Mouse (Mus musculus) T-helper 17 cell (primary cell): ENCODE results near the gene E130116L18Rik.
"Not testable (repeated sequence)": the region's sequence is repeated elsewhere in the genome, so short reads cannot be mapped to it uniquely, and the experiment has no call there.

Experiments used
- in situ Hi-C, 2 experiments: fragments of 300-600 bp; cut with MboI, MseI; formaldehyde crosslinking; loops; 1 replicate in 1 of 2; 2 replicates in 1 of 2; pipeline ENCODE4 v1.15.1; 2025; ENCODE audit warnings: high pct_unique_total_duplicates in 2 of 2

The E130116L18Rik gene

GRCm38 (mm10) chr5:25222752-25223702, at the start of gene E130116L18Rik:
Gene E130116L18Rik, minus strand, starts transcription at chr5:25223153.
- in situ Hi-C loops, result no loop called here

- in situ Hi-C loops, result no loop called here
Observed at GRCm38 (mm10) chr5:25268258-25268888, 45.4 kb upstream of the E130116L18Rik start.

- in situ Hi-C loops, result no loop called here
Observed at GRCm38 (mm10) chr5:25262266-25262665, 39.3 kb upstream of the E130116L18Rik start.

- in situ Hi-C loops, result no loop called here
Observed at GRCm38 (mm10) chr5:25261452-25261851, 38.5 kb upstream of the E130116L18Rik start.

GRCm38 (mm10) chr5:25256686-25257085, 33.7 kb upstream of the E130116L18Rik start:
- in situ Hi-C loops, result no loop called here

- in situ Hi-C loops, result no loop called here
Observed at GRCm38 (mm10) chr5:25254491-25254890, 31.5 kb upstream of the E130116L18Rik start.

- in situ Hi-C loops, result no loop called here
Observed at GRCm38 (mm10) chr5:25252825-25253544, 30.0 kb upstream of the E130116L18Rik start.

GRCm38 (mm10) chr5:25252423-25252822, 29.5 kb upstream of the E130116L18Rik start:
- in situ Hi-C loops, result no loop called here

GRCm38 (mm10) chr5:25247036-25247435, 24.1 kb upstream of the E130116L18Rik start:
- in situ Hi-C loops, result no loop called here

- in situ Hi-C loops, result no loop called here
Observed at GRCm38 (mm10) chr5:25246473-25246865, 23.5 kb upstream of the E130116L18Rik start.

GRCm38 (mm10) chr5:25245806-25246472, 23.0 kb upstream of the E130116L18Rik start:
- in situ Hi-C loops, result no loop called here

GRCm38 (mm10) chr5:25243101-25243500, 20.1 kb upstream of the E130116L18Rik start:
- in situ Hi-C loops, result no loop called here

- in situ Hi-C loops, result not testable (repeated sequence)
Observed at GRCm38 (mm10) chr5:25224377-25224776, 1.4 kb upstream of the E130116L18Rik start.

GRCm38 (mm10) chr5:25221604-25222003, 1.3 kb downstream of the E130116L18Rik start, which contains the start of gene Galnt11:
Gene Galnt11, plus strand, starts transcription at chr5:25221904.
- in situ Hi-C loops, result no loop called here

- in situ Hi-C loops, result no loop called here
Observed at GRCm38 (mm10) chr5:25215006-25215405, 7.9 kb downstream of the E130116L18Rik start.

- in situ Hi-C loops, result loop anchor here in 1 of 2 experiments (5.0 kb wide), 1 partner anchor 456 kb away; the partner anchor contains the start of gene Crygn
Observed at GRCm38 (mm10) chr5:25213216-25213615, 9.7 kb downstream of the E130116L18Rik start.

GRCm38 (mm10) chr5:25211872-25212271, 11.1 kb downstream of the E130116L18Rik start:
- in situ Hi-C loops, result loop anchor here in 1 of 2 experiments (5.0 kb wide), 1 partner anchor 455 kb away; the partner anchor contains the start of gene Crygn

- in situ Hi-C loops, result no loop called here
Observed at GRCm38 (mm10) chr5:25190521-25190920, 32.4 kb downstream of the E130116L18Rik start.

- in situ Hi-C loops, result loop anchor here in 1 of 2 experiments (10.0 kb wide), 2 partner anchors 556 to 646 kb away; no protein-coding TSS in a partner anchor
Observed at GRCm38 (mm10) chr5:25188802-25189201, 34.2 kb downstream of the E130116L18Rik start.

GRCm38 (mm10) chr5:25187727-25188126, 35.2 kb downstream of the E130116L18Rik start:
- in situ Hi-C loops, result loop anchor here in 1 of 2 experiments (10.0 kb wide), 2 partner anchors 557 to 647 kb away; no protein-coding TSS in a partner anchor

GRCm38 (mm10) chr5:25184594-25184993, 38.4 kb downstream of the E130116L18Rik start:
- in situ Hi-C loops, result loop anchor here in 1 of 2 experiments (10.0 kb wide), 2 partner anchors 560 to 650 kb away; no protein-coding TSS in a partner anchor
